Mouse (Mus musculus) E14TG2a.4 (cell line): Measurements from ENCODE around the gene Wdhd1.

Source experiments
- CTCF ChIP-seq: conservative IDR thresholded peaks from 2 replicates; pipeline ENCODE4 v1.5.1; 2014; ENCODE audit warnings: low read length
- NANOG ChIP-seq: IDR thresholded peaks from 2 replicates; pipeline ENCODE4 v1.6.1; 2014; ENCODE audit warnings: borderline replicate concordance, low read length, mixed read lengths
- POU5F1 ChIP-seq: IDR thresholded peaks from 2 replicates; pipeline ENCODE4 v1.6.1; 2014; ENCODE audit warnings: low read length, borderline replicate concordance

DNA sequence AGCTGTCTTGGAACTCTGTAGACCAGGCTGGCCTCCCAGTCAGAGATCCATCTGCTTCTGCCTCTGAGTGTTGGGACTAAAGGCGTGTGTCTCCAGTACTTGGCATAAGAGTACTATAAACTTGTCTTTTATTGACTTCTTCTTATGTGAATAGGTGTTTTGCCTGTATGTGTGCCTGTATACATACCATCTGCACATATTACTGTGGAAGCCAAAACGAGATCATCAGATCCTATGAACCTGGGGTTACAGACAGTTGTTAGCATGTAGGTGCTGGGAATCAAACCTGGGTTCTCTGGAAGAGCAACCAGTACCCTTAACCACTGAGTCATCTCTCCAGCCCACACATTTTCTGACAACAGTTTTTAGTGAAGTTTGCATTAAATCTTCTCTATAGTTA, 7.0 kb downstream of the Wdhd1 start:
- TF ChIP-seq CTCF, result no peak
- no peak for TF ChIP-seq POU5F1
- no peak for TF ChIP-seq NANOG
